Mouse (Mus musculus) spleen, postnatal 0 days (tissue): Measurements from ENCODE around the gene Gzmd. TPM values are rescaled to one million over a fixed set of nuclear protein-coding genes. Genes with fewer than 3 reads are reported as not detected.

ENCODE experiments used
- polyA plus RNA-seq: library from polyadenylated mRNA; unstranded; fragments of >200 nt; fragmentation: Nextera tagmentation; extraction: Ambion mirVana; gene quantifications from 2 replicates; pipeline ENCODE4 v1.2.1, GENCODE M21; 2015

Gene Gzmd
- not detected in 2 replicates for polyA plus RNA-seq

DNA sequence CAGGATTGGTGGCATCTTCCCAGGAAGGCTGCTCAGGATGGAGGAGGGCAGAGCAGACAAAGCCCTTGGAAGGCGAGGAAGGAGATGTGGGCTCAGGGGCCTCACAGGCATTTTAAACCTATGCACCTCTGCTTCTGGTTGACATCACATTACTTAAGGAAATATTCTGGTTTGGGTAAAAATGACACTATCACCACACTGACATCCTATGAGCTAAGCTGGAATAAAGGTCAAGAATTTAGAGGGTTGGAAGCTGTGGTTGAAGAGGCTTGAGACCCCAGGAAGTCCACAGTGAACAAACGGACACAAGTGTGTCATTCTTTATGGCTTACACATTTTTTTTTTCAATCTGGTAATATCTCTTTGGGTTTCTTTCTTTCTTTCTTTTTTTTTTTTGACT lies at the start of gene Gzmd:
Gene Gzmd, minus strand, starts transcription at position 101 of the 400 bp plus-strand sequence.

DNA sequence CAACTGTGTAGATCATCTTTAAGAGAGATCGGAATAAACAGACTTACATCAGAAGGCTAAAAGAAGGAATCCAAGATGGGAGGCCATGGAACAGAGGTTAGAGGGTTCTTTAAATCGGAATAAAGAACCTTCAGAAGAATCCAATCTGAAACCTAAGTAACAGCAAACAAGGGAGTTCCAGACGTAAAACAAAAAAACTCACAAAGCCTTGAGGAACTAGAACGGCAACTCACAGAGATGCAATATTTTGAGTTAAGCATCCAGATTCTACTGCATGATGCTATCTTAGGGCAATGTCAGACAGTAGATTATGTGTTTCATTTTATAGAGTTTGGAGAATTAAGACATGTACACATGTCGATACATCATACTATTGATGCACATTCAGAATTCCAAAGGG lies 42.1 kb upstream of the Gzmd start, which contains the start of gene Gzmn:
Gene Gzmn, minus strand, starts transcription at position 101 of the 400 bp plus-strand sequence.

DNA sequence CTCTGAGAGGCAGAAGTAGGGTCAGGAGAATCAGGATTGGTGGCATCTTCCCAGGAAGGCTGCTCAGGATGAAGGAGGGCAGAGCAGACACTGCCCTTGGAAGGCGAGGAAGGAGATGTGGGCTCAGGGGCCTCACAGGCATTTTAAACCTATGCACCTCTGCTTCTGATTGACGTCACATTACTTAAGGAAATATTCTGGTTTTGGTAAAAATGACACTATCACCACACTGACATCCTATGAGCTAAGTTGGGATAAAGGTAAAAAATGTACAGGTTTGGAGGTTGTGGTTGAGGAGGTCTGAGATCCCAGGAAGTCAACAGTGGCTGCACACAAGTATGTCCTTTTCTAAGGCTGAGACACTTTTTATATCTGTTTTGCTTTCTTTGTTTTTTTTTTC lies 27.1 kb upstream of the Gzmd start, which contains the start of gene Gzmg:
Gene Gzmg, minus strand, starts transcription at position 101 of the 400 bp plus-strand sequence.

DNA sequence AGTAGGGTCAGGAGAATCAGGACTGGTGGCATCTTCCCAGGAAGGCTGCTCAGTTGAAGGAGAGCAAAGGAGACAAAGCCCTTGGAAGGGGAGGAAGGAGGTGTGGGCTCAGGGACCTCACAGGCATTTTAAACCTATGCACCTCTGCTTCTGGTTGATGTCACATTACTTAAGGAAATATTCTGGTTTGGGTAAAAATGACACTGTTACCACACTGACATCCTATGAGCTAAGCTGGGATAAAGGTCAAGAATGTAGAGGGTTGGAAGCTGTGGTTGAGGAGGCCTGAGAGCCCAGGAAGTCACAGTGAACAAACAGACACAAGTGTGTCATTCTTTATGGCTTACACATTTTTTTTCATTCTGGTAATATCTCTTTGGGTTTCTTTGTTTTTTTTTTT lies 11.9 kb downstream of the Gzmd start, which contains the start of gene Gzme:
Gene Gzme, minus strand, starts transcription at position 101 of the 400 bp plus-strand sequence.

DNA sequence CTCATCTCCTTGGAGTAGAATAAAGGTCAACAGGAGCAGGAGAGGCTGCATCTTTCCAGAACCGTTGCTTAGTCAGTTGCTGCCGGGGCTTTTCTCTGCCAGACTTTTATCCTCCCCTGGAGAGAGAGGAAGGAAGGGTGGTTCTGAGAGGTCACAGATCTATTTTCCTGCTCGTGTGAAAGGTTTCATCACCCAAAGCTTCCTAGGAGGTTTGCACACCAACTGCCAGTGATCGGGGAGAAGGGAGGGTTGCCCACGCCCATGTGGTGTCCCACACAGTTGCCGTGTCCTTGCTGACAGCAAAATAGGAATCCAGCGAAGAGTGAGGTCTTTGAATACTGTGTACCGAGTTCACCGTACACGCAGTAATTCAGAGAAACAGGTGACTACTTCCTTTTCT lies 30.0 kb downstream of the Gzmd start, which contains the start of gene Ctsg:
Gene Ctsg, minus strand, starts transcription at position 189 of the 400 bp plus-strand sequence.

DNA sequence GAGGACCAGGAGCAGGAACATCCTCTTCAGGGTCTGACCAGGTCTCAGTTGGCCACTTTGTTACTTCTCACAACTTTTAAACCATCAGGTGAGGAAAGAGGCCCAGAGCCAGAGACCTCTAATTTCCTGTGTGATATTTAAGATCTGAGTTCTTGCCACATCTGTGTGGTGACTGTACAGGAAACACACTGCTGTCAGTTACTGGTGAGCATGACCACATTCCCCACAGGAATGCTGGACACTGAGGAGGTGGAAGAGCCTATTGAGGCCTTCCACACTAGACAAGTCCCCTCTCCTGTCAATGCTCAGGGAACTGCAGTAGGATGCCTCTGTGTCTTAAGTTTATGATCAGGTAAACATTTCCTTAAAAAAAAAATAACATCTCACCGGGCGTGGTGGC lies 47.2 kb downstream of the Gzmd start, which contains the start of gene Mcpt8:
Gene Mcpt8, minus strand, starts transcription at position 107 of the 400 bp plus-strand sequence.

Other genes with a start within 250 kb of the Gzmd start
- 0.05 and 0.22 TPM in 2 replicates for gene Cbln3, start 248.2 kb downstream of the Gzmd start, polyA plus RNA-seq
- 7.6 and 10.2 TPM in 2 replicates for gene Khnyn, start 247.7 kb downstream of the Gzmd start, polyA plus RNA-seq
- gene Sdr39u1, start 232.3 kb downstream of the Gzmd start, polyA plus RNA-seq: 22.0 and 25.5 TPM in 2 replicates
- gene Cma1, start 187.9 kb downstream of the Gzmd start, polyA plus RNA-seq: 249 and 554 TPM in 2 replicates
- gene Cma2, start 181.6 kb downstream of the Gzmd start, polyA plus RNA-seq: 0.45 and 0.92 TPM in 2 replicates
- gene Mcpt1, start 114.6 kb downstream of the Gzmd start, polyA plus RNA-seq: 0.36 and 0.63 TPM in 2 replicates
- not detected in 2 replicates for gene Mcpt9, start 102.1 kb downstream of the Gzmd start, polyA plus RNA-seq
- 2.1 and 4.4 TPM in 2 replicates for gene Mcpt2, start 90.6 kb downstream of the Gzmd start, polyA plus RNA-seq
- gene Mcpt4, start 70.3 kb downstream of the Gzmd start, polyA plus RNA-seq: 129 and 337 TPM in 2 replicates
- 32.2 and 48.0 TPM in 2 replicates for gene Mcpt8, start 47.3 kb downstream of the Gzmd start, polyA plus RNA-seq
- 81.1 and 110 TPM in 2 replicates for gene Ctsg, start 30.0 kb downstream of the Gzmd start, polyA plus RNA-seq
- gene Gzme, start 12.0 kb downstream of the Gzmd start, polyA plus RNA-seq: not detected in 2 replicates
- not detected in 2 replicates for gene Gzmg, start 27.0 kb upstream of the Gzmd start, polyA plus RNA-seq
- not detected in 2 replicates for gene Gzmn, start 42.0 kb upstream of the Gzmd start, polyA plus RNA-seq
- gene Gzmf, start 78.8 kb upstream of the Gzmd start, polyA plus RNA-seq: not detected in 2 replicates
- gene Gzmc, start 102.0 kb upstream of the Gzmd start, polyA plus RNA-seq: not detected in 2 replicates
- 1.6 and 3.4 TPM in 2 replicates for gene Gzmb, start 129.7 kb upstream of the Gzmd start, polyA plus RNA-seq
- 0.06 TPM in 1 of 2 replicates, not detected in the other for gene Atp12a, start 232.5 kb upstream of the Gzmd start, polyA plus RNA-seq